Mouse (Mus musculus): Measurements from ENCODE around the gene Gmeb2.

- TF ChIP-seq TAL1 (IDR thresholded peaks at IDR 0.05; ENCODE audit: low read length) (no peak), GATA1 (IDR thresholded peaks at IDR 0.05; ENCODE audit: low read length) (no peak)
Measured at GRCm38 (mm10) chr2:181205678-181206077, 82.2 kb downstream of the Gmeb2 start.
